Mouse (Mus musculus): ENCODE measurements around the gene Map7. TPM values are rescaled to one million over a fixed set of nuclear protein-coding genes. Genes with fewer than 3 reads are reported as not detected.

Map7 gene
- polyA plus RNA-seq, 1 experiment: 30.0 TPM

- H3K36me3 ChIP-seq (ENCODE audit: control insufficient read depth, insufficient read depth, low read length): no peaks in the 10 kb centered on the region
- peaks cover 37% of the 10 kb centered on the region for H3K4me1 ChIP-seq (ENCODE audit: control insufficient read depth, insufficient read depth, low read length)
- no peak overlapping the region for H3K4me3 ChIP-seq (ENCODE audit: insufficient read depth, low read depth, low read length)
- 42% methylated on average over 10 of the region's 10 CpGs for WGBS
- H3K27me3 ChIP-seq (replicated peaks; ENCODE audit: control insufficient read depth, insufficient read depth, low read length): no peaks in the 10 kb centered on the region
- no peak for DNase-seq
- H3K27ac ChIP-seq (ENCODE audit: insufficient read depth, low read depth, low read length): no peak overlapping the region
- no peak for TF ChIP-seq CTCF (conservative IDR thresholded peaks at IDR 0.05; ENCODE audit: insufficient read depth, insufficient read length, low read depth, low read length)
- TF ChIP-seq POLR2A (IDR thresholded peaks at IDR 0.05; ENCODE audit: low read depth, low read length): no peak
Measured at GRCm38 (mm10) chr10:20198968-20199737, 50.9 kb downstream of the Map7 start.

DNA sequence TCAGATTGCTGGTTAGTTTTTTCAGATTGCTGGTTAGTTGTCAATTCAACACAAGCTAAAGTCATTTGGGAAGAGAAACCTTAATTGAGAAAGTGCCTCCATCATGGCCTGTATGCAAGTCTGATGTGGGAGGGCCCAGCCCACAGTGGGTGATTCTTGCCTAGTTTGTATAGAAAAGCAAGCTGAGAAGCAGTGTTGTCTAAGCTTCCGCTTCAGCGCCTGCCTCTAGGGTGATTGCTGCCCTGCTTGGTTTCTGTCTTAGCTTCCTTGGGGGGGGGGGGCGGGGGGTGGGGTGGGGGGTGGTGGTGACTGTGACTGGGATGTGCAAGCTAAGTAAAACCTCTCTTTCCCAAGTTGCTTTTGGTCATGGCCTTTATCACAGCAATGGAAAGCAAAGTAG lies 53.0 kb downstream of the Map7 start:
- no peak for DNase-seq
- no peaks in the 10 kb centered on the region for H3K27me3 ChIP-seq (replicated peaks; ENCODE audit: control insufficient read depth, insufficient read depth, low read length)
- no peak overlapping the region for H3K4me3 ChIP-seq (ENCODE audit: insufficient read depth, low read depth, low read length)
- peaks cover 41% of the 10 kb centered on the region for H3K4me1 ChIP-seq (ENCODE audit: control insufficient read depth, insufficient read depth, low read length)
- no peak for TF ChIP-seq CTCF (conservative IDR thresholded peaks at IDR 0.05; ENCODE audit: insufficient read depth, insufficient read length, low read depth, low read length)
- no peak for TF ChIP-seq POLR2A (IDR thresholded peaks at IDR 0.05; ENCODE audit: low read depth, low read length)
- H3K27ac ChIP-seq (ENCODE audit: insufficient read depth, low read depth, low read length): no peak overlapping the region; the same call in 1 of the 2 replicates
- 51% methylated on average over 3 of the region's 3 CpGs for WGBS
- H3K36me3 ChIP-seq (ENCODE audit: control insufficient read depth, insufficient read depth, low read length): no peaks in the 10 kb centered on the region

DNA sequence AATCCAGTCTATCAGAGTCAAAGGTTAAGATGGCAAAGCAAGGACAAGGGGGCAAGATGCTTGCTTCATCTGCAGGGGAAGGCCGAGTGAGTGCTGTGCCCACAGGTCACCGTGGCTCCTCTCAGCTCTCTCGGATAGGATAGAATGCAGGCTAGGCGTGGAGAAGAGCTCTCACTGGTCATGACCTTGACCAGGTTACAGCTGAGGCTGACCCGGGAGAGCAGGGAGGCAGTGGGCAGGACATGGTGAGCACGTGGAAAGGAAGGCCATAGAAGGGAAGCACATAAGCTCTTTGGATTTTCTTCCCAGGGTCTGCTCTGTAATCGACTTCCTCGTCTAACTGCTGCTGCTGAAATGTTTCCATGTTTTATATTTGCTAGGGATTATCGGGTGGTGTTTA lies 53.9 kb downstream of the Map7 start:
- Histone ChIP-seq H3K27me3 (replicated peaks; ENCODE audit: control insufficient read depth, insufficient read depth, low read length) (no peaks in the 10 kb centered on the region), H3K4me3 (ENCODE audit: insufficient read depth, low read depth, low read length) (no peak overlapping the region), H3K36me3 (ENCODE audit: control insufficient read depth, insufficient read depth, low read length) (no peaks in the 10 kb centered on the region), H3K27ac (ENCODE audit: insufficient read depth, low read depth, low read length) (peak overlapping the region; percentile 5; the same call in 1 of the 2 replicates), H3K4me1 (ENCODE audit: control insufficient read depth, insufficient read depth, low read length) (peaks cover 41% of the 10 kb centered on the region)
- WGBS: 53% methylated on average over 9 of the region's 9 CpGs
- DNase-seq: peak; percentile 62
- TF ChIP-seq CTCF (conservative IDR thresholded peaks at IDR 0.05; ENCODE audit: insufficient read depth, insufficient read length, low read depth, low read length): no peak
- no peak for TF ChIP-seq POLR2A (IDR thresholded peaks at IDR 0.05; ENCODE audit: low read depth, low read length)

DNA sequence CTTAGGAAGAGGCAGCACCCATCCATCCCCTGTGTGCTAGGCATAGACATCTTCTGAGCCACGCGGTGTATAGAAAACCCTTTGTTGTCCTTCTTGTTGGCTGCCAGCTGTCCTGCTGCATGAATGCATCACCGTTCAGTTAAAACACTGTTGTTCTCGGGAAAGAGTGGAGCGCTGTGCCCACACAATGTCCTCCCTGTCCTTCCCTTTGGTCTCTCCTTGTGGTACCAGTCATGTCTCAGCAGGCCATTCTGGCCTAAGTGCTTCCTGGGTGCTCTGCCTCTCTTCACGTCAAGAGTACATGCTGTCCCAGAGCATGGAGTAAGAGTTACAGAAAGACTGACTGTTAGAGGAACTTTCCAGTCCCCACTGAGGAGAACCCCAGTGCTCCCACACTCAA lies 54.5 kb downstream of the Map7 start:
- no peak for DNase-seq
- Histone ChIP-seq H3K4me3 (ENCODE audit: insufficient read depth, low read depth, low read length) (no peak overlapping the region), H3K27me3 (replicated peaks; ENCODE audit: control insufficient read depth, insufficient read depth, low read length) (no peaks in the 10 kb centered on the region), H3K4me1 (ENCODE audit: control insufficient read depth, insufficient read depth, low read length) (peaks cover 41% of the 10 kb centered on the region), H3K36me3 (ENCODE audit: control insufficient read depth, insufficient read depth, low read length) (no peaks in the 10 kb centered on the region), H3K27ac (ENCODE audit: insufficient read depth, low read depth, low read length) (no peak overlapping the region)
- no peak for TF ChIP-seq CTCF (conservative IDR thresholded peaks at IDR 0.05; ENCODE audit: insufficient read depth, insufficient read length, low read depth, low read length)
- no peak for TF ChIP-seq POLR2A (IDR thresholded peaks at IDR 0.05; ENCODE audit: low read depth, low read length)
- 75% methylated on average over 6 of the region's 6 CpGs for WGBS

GRCm38 (mm10) chr10:20203502-20203901 lies 55.2 kb downstream of the Map7 start:
- H3K27me3 ChIP-seq (replicated peaks; ENCODE audit: control insufficient read depth, insufficient read depth, low read length): no peaks in the 10 kb centered on the region
- TF ChIP-seq POLR2A (IDR thresholded peaks at IDR 0.05; ENCODE audit: low read depth, low read length) (no peak), CTCF (conservative IDR thresholded peaks at IDR 0.05; ENCODE audit: insufficient read depth, insufficient read length, low read depth, low read length) (no peak)
- DNase-seq: no peak
- WGBS: 83% methylated on average over 6 of the region's 6 CpGs
- H3K4me1 ChIP-seq (ENCODE audit: control insufficient read depth, insufficient read depth, low read length): peaks cover 36% of the 10 kb centered on the region
- H3K4me3 ChIP-seq (ENCODE audit: insufficient read depth, low read depth, low read length): no peak overlapping the region
- no peaks in the 10 kb centered on the region for H3K36me3 ChIP-seq (ENCODE audit: control insufficient read depth, insufficient read depth, low read length)
- H3K27ac ChIP-seq (ENCODE audit: insufficient read depth, low read depth, low read length): peak overlapping the region; percentile 25; the same call in 1 of the 2 replicates

DNA sequence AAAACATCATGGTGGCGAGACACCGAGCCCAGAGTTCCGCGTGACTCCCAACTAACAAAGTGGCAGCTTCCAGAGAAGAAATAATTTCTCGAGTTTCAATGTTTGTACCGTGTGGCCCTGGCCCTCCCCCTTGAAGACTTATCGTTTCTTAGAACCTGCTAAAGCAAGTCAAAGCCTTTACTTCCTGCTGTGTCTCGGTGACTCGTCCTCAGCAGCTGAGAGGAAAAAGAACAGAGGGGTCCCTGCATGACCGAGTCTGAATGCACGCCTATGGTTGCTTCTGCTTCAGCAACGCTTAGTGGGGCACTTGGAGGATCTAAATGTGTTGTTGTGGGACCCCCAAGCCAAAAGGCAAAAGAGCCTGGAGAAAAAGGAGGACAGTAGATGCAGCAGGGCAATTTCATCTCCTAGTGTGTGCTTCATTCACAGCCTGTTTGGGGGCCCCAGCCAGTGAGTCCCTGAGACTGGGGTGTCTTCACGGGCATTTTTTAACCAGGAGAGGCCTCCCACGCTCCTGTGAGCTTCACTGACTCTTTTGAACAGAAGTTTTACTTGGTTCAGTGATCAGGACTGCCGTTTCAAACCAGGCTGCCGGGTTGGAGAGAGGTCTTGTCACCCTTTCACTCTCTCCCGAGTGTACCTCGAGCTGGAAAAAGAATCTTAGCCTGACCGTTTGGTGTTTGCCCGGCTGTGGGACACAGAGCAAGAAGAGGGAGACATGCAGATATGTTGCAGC lies 56.6 kb downstream of the Map7 start:
- WGBS: 22% methylated on average over 20 of the region's 20 CpGs
- TF ChIP-seq CTCF (conservative IDR thresholded peaks at IDR 0.05; ENCODE audit: insufficient read depth, insufficient read length, low read depth, low read length) (no peak), POLR2A (IDR thresholded peaks at IDR 0.05; ENCODE audit: low read depth, low read length) (no peak)
- H3K27me3 ChIP-seq (replicated peaks; ENCODE audit: control insufficient read depth, insufficient read depth, low read length): no peaks in the 10 kb centered on the region
- DNase-seq: peak; percentile 83
- no peaks in the 10 kb centered on the region for H3K36me3 ChIP-seq (ENCODE audit: control insufficient read depth, insufficient read depth, low read length)
- peak overlapping the region; percentile 87 for H3K27ac ChIP-seq (ENCODE audit: insufficient read depth, low read depth, low read length)
- peak overlapping the region; percentile 46 for H3K4me3 ChIP-seq (ENCODE audit: insufficient read depth, low read depth, low read length)
- H3K4me1 ChIP-seq (ENCODE audit: control insufficient read depth, insufficient read depth, low read length): peaks cover 33% of the 10 kb centered on the region

- Histone ChIP-seq H3K36me3 (ENCODE audit: control insufficient read depth, insufficient read depth, low read length) (no peaks in the 10 kb centered on the region), H3K4me3 (ENCODE audit: insufficient read depth, low read depth, low read length) (peak overlapping the region; percentile 26; the same call in 1 of the 2 replicates), H3K27ac (ENCODE audit: insufficient read depth, low read depth, low read length) (peak overlapping the region; percentile 15; the same call in 1 of the 2 replicates), H3K27me3 (replicated peaks; ENCODE audit: control insufficient read depth, insufficient read depth, low read length) (no peaks in the 10 kb centered on the region), H3K4me1 (ENCODE audit: control insufficient read depth, insufficient read depth, low read length) (peaks cover 21% of the 10 kb centered on the region)
- 58% methylated on average over 7 of the region's 7 CpGs for WGBS
- no peak for TF ChIP-seq POLR2A (IDR thresholded peaks at IDR 0.05; ENCODE audit: low read depth, low read length)
- TF ChIP-seq CTCF (conservative IDR thresholded peaks at IDR 0.05; ENCODE audit: insufficient read depth, insufficient read length, low read depth, low read length): no peak
- DNase-seq: no peak
Measured at GRCm38 (mm10) chr10:20206966-20207365, 58.7 kb downstream of the Map7 start.
